Mouse (Mus musculus) embryo, embryonic 10.5 days (tissue): ENCODE results near the gene Depdc1b.
A peak's percentile ranks its signal among the peaks of the same experiment; 100 is the strongest.

Experiments
- DNase-seq: peaks from one replicate; pipeline ENCODE4 v3.0.0-alpha.2; 2015; ENCODE audit warnings: low spot score

The Depdc1b gene

GRCm38 (mm10) chr13:108315702-108316486, at the start of gene Depdc1b:
TSS of gene Depdc1b (plus strand) at chr13:108316332.
- peak; percentile 98 for DNase-seq

DNA sequence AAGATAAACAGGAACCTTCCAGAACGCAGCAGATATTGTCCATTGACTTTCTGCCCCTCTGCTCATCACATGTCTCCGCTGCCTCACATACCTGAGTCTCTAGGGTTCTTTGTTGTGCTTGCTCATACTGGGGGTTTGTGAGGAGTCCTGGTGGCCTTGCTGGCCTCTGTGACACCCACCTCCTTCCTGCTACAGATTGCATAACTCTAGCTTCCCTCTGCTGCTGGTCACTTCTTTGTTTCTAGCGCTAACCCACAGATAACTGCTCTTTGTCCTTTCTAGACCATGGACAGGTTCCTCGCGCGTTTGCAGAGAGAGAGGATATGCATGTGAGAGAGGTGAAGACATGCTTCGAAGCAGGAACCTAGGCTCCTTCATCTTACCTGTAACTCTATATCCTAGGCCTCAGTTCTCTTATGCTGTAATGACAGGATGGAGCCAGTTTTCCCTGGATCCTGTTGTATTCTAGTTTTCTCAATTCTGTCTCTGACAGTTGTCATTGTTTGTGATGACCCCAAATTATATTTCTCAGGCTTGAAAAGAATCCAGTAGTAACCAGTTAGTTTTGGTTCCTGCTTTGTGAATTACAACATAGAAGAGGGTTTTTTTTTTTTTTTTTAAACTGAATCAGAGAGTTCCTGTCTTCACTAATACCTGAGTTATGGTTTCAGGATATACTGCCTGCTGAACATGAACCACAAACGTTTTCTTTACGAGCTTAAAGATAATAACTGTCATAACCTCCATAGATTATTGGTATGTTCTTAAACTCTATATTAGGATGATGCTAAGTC, 48.1 kb upstream of the Depdc1b start:
- DNase-seq, result no peak

DNA sequence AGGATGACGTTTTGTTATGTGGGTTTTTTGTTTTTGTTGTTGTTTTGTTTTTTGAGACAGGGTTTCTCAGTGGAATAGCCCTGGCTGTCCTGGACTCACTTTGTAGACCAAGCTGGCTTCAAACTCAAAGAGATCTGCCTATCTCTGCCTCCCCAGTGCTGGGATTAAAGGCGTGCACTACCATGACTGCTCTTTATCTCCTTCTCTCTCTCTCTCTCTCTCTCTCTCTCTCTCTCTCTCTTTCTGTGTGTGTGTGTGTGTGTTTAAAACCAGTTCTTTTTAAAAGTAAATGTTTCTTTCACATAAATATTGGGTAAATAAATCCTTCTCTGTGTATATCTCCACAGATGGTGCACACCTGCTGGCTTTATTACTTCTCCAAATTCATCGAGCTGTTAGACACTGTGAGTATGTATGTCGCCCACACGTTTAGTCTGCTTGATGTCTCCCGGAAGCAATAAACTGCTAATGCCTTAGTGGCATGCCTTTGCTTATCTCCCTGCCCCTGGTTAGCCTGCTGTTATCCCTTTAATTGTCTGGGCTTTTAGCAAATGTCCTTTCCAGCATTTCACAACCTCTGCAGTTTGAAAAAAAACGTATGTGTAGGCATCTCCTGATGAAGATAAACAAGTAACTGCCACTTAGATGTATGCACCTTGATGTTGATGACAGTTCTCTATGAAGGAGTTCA, 44.5 kb upstream of the Depdc1b start:
- no peak for DNase-seq

DNA sequence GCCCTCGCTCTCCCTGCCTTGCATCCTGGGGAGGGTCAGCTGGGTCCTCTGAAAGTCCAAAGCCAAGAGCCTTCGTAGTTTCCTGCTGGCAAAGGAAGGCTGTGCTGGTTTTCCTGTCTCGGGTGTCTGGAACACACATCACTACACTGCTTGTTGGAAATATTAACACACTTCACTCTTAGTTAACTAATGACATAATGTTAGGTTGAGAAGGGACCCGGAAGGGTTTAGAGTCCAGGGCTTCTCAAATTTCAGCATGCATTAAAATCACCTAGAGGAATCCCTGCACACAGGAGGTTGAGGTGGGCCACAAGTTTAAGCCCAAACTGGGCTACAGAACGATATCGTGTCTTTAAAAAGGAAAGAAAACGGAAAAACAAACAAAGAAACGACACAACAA, 43.8 kb upstream of the Depdc1b start:
- DNase-seq, result no peak

- DNase-seq, result no peak
Measured at GRCm38 (mm10) chr13:108273034-108273433, 43.1 kb upstream of the Depdc1b start.

- peak; percentile 23 for DNase-seq
Measured at GRCm38 (mm10) chr13:108273456-108273855, 42.7 kb upstream of the Depdc1b start.

- no peak for DNase-seq
Measured at GRCm38 (mm10) chr13:108276561-108276960, 39.6 kb upstream of the Depdc1b start.

DNA sequence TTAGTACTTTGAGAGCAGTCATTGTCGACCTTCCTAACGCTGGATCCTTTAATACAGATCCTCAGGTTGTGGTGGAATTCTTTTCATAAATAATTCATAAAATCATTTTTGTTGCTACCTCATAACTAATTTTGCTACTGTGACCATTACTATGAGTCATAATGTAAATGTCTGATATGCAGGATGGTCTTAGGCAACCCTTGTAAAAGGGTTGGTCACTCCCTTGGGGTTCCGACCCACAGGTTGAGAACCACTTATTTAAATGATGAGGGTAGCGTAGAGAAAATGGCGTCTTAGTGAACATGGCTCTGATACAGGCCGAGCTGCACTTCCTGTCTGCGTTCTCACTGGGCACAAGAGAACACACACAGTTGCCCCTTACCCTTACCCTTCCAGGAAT, 38.8 kb upstream of the Depdc1b start:
- DNase-seq, result no peak

DNA sequence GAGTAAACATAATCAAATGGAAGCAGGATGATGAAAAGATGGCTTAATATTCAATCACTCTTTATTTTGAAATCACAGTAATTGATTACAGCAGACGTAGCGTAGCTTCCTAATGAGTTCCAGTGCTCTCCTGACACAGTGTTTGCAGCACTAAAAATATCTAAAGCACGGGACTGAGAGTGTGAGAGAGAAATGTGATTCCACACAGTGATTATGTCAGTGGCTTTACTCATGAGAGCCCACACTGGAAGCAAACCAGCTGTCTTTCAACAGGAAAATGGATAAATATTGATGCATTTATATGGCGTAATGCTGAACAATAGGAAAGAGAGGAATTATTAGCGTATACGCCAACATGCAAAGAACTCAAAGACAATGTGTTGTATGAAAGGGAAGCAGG, 37.5 kb upstream of the Depdc1b start:
- DNase-seq, result peak; percentile 21

GRCm38 (mm10) chr13:108284312-108284711, 31.8 kb upstream of the Depdc1b start:
- no peak for DNase-seq

- no peak for DNase-seq
Measured at GRCm38 (mm10) chr13:108287953-108288352, 28.2 kb upstream of the Depdc1b start.

DNA sequence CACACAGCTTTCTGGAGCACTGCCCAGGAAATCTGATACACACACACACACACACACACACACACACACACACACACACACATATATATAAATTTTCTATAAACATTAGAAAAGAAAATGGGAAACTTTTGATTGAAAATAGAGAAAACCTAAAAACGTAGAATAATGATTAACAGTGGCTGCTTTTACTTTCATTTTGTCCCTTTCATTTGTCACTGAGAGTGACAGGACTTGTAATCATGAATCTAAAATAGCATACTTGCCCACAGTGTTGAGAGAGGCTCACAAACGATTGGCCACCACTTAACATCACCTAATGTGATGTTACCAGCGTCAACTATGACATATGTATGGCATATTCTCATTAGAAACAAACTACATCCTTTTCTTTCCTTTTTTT, 26.7 kb upstream of the Depdc1b start:
- DNase-seq, result no peak

- no peak for DNase-seq
Measured at GRCm38 (mm10) chr13:108290314-108290713, 25.8 kb upstream of the Depdc1b start.

DNA sequence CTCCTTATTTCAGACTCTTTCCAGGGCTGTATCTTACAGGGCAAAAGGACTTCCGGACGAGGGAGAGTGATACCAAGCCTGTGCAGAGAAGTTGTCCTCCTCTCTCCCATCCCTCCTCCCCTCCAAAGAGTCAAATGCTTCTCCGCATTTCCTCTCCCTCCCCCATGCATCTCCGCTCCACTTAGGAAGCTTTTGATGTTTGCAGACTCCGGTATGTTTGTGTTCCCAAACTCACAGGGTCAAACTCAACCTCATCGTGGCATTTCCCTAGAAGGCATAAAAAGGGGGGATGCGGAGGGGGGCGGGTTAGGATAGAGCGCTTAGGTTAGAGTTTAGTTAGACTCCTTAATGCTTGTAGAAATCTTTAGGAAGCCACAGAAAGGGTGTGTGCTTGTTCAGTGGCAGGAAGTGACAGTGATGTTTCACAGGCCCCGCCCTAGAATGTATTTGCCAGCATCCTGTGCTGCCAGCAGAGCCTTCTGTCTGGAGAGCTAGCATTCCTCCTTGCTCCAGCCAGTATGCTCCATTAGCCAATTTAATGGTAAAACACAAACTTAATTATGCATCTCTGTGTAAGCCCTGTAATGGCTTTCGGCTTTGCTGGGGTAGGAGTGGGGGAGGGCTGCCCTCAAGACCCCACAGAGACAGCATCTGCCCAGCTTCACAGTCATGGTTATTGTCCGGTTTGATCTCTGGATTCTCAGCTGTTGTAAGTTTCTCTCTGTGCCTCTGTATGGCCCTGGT, 18.6 kb upstream of the Depdc1b start:
- peak; percentile 75 for DNase-seq

GRCm38 (mm10) chr13:108298241-108298640, 17.9 kb upstream of the Depdc1b start:
- DNase-seq, result no peak

GRCm38 (mm10) chr13:108300346-108300950, 15.7 kb upstream of the Depdc1b start:
- DNase-seq, result peak; percentile 62

DNA sequence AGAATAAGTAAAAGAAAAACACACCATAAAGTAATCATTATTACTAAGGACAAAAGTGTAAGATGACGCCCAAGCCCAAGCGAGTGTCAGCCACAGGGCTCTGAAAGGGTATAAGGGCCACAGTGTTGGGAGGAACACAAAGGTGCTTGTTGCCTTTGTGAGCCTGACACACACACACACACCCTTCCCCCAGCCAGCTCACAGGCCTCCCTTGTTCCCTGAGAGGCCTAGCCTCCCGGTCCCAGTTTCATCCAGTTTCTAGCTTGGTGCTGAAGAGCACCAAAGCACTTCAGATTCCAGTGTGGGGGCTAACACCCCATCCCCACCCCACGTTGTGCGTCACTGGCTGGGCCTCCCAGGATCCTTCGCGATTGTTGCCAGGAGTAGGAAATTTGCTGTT, 14.7 kb upstream of the Depdc1b start:
- DNase-seq, result peak; percentile 61

DNA sequence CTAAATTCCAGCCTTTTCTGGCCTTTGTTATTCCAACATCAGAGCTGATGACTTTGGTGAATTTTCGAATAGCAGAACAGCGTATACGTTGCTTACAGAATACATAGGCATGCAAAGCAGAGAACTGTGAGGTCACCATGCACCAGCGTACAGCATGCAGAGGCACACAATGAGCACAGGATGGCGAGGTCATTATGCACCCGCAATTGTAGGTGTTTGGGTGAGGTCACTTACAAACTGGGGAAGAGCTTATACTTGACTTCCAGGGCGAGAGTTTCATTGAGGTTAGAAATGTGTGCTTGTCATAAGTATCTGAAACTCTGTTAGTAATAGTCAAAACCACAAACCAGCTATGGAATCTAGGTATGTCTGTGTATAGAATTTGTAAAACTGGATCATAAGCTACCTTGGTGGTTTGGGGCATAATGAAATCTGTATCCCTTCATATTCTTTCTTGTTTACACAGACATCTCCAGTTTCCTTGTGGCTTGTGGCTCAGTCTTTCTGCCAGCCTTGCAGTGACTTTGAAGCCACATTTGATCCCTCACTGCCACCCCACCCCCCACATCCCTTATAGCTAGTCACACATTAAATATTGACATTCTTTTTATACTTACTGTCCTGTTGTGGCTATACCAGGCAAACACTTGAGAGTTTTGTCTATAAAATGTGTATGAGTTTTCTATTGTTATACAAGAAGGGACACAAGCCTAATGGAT, 13.0 kb upstream of the Depdc1b start:
- DNase-seq, result no peak

GRCm38 (mm10) chr13:108303841-108304240, 12.3 kb upstream of the Depdc1b start:
- no peak for DNase-seq

DNA sequence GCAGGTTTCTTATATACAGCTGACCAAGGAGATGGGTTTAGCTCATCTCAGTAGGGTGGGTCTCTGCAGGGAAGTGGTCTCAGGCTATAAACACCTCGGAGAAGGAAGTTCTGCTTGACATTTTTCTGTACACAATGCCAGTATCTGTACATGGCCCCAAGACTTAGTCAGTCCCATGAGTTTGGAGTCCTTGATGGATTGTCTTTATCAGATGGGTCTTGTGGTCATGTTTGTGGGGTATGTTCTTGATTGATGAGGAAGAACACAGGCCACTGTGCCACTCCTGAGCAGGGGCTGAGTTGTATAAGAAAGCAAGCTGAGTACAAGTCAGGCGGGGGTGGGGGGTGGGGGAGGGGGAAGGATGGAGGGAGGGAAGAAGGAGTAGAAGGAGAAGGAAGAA, 11.5 kb upstream of the Depdc1b start:
- DNase-seq, result no peak

DNA sequence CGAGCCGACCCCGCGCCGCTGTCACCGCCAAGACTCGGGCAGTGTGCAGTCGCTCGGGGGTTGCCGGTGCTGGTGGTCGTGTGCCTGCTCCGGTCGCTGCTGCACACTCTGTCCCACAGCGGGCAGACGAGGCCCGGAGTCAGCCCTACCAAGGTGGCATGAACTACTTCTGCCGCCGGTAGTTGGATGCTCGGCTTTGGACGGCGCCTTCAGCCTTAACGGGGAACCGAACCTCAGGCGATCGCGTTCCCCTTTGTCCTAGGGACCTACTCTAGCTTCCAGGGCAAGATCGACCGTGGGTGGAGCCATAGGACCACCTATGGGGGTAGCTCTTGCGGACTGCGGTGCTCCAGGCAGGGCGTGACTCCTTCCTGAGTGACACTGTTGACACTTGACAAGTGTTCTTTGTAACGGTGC, 363 bp downstream of the Depdc1b start:
- peak; percentile 72 for DNase-seq
